Mouse (Mus musculus): Measurements from ENCODE around the gene Tmem232.

DNA sequence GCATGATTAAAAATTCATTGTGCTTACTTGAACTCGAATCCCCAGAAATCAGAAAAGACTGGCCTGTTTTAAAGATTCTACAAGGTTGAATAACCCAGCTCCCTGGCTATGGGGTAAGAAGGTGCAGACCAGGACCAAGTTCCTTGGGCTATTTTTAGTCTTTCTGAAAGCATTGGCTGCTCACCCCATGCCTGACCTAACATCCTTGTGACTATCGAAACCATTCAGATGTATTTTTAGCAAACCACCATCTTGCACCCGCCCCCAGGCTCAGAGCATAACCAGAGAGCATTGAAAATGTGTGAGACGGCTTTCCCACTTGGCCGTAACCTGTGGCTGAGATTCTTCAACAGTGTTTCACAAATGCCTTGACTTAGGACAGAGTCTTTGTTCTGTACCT, 13.1 kb downstream of the Tmem232 start:
- TF ChIP-seq CTCF (IDR thresholded peaks at IDR 0.05; ENCODE audit: low read depth, low read length) (no peak), POLR2AphosphoS5 (IDR thresholded peaks at IDR 0.05; ENCODE audit: insufficient replicate concordance, low read depth, low read length) (no peak)
